Mouse (Mus musculus): ENCODE measurements around the gene Lrrc4c. TPM values are rescaled to one million over a fixed set of nuclear protein-coding genes. Genes with fewer than 3 reads are reported as not detected.

Gene Lrrc4c
- polyA plus RNA-seq (2014; fragmentation: Illumina TruSeq; extraction: RNeasy Lipid Tissue Mini Kit (QIAGEN cat#74804)), result 4.3 TPM

DNA sequence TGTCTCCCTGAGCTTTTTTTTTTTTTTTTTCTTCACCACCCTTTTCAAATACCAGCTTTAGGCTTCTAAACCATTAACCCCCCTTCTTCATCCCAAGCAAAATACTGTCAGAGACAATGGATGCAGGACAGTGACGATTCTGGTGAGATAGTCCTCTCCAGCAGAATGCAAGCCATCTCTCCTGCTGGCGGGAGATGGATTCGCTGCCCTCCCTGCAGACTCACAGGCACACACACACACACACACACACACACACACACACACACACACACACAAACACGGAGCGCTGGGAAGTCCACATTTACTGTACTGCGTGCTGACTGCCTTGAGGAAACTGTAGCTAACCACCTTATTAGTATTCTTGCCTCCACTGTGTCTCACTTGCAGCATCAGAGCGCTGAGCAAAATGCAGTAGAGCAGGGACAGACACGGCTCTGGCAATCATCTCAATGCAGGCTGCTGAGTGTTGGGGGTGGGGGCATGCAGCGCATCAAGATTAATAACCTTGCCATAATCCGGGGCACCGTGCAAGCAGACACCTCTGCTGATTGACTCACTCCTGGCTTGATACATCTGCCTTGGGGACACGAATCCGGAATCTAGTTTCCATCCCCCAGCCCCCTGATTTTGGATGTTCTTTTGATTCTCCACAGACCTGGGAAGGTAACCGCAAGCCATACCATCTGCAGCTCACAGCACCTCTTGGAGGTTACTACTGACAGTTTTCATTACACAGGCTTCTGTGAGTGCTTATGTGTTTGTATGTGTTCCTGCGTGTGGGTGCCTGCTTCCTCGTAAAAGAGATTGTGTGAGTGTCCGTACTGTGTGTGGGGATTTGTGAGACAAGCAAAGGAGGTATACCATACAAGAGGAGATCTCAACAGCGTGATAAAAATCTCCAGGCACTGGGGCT is at the start of gene Lrrc4c:
TSS of gene Lrrc4c (plus strand) at position 783 of the 913 bp plus-strand sequence.

Data from ovary, adult 10 weeks (tissue).